Mouse (Mus musculus) heart, postnatal 14 days (tissue): ENCODE results near the gene Elmo3. TPM values are rescaled to one million over a fixed set of nuclear protein-coding genes. Genes with fewer than 3 reads are reported as not detected.

Experiments
- DNase-seq, 2 experiments: peaks; one replicate each; pipeline ENCODE4 v3.0.0; 2021 to 2022
- intact Hi-C: fragments of 180-260 bp; cut with DNase I; formaldehyde crosslinking; loops from one replicate; pipeline ENCODE4 v1.15.1; 2025
- total RNA-seq, 2 experiments: library from RNA; stranded (reverse); gene quantifications; 2 replicates each; pipeline ENCODE4 v1.2.3; 2021

Gene Elmo3
- total RNA-seq, 2 experiments from 2014 or later, result 0.86 to 1.2 TPM

DNA sequence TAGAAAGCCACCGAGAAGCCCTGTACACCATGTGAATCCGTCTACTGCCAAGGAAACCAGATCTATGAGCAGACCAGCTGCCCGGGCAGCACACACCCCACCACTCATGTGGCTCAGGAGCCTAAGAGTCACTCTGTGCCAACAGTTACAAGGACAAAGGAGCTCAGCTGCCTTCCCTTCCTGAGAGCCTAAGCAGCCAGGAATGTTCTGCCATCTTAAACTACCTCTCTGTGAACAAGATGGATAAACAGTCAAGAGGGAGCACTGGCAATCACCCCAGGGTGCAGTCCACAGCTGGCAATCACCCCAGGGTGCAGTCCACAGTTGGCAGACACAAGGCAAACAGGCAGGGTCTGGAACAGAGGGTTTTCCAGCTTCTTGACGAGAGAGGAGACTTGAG lies 12.5 kb downstream of the Elmo3 start:
- DNase-seq, result no peak
- intact Hi-C loops, result no loop called here

DNA sequence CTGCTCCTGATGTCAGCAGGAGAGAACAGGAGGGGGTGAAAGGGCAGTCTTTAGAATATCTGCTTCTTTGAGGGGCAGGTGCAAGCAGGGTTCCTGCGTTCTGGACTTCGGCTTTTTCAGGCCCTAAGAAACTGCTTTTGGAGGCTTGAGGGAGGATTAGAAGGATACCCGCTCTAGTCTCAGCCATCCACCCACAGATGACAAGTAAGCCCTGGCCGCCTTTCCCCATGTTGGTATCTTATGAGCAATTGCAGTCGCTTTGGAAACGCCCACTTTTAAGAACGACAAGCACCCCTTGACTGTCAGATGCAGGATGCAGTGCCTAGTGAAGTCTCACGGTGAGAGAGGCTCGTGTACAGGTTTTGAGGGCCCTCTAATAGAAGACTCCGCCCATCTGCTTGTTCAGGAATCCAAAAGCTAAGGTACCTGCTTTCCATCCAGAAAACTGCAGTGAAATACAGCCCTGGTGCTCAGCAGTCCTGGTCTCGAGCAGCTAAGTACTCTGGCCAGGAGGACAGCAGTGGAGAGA lies 13.3 kb downstream of the Elmo3 start:
- intact Hi-C loops, result no loop called here
- no peak for DNase-seq

- no peak for DNase-seq
- intact Hi-C loops, result no loop called here
Observed at GRCm38 (mm10) chr8:105323183-105323582, 17.8 kb downstream of the Elmo3 start.

DNA sequence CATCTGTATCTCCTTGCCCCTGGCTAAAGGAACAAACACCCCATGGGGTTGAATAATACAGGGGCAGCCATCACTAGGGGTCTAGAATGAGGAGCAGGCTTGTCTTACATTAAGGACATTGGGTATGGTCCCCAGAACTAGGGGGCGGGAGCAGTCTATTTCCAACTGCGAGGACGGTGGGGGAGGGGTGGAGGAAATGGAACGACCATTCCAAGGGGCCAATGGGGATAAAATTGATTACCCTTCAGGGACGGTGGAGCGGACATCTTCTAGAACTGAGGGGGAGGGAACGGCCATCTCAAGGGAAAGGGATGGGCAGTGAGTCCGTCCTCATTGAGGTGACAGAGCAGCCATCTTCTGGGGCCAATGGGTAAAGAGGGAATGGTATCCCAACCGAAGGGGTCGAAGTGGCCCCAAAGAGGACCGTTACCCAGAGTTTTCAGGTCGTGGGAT lies 20.3 kb downstream of the Elmo3 start:
- intact Hi-C loops, result loop anchor here (2.0 kb wide), 1 partner anchor 27 kb away; no protein-coding TSS in a partner anchor
- DNase-seq, result no peak

GRCm38 (mm10) chr8:105326141-105326672 lies 20.8 kb downstream of the Elmo3 start, which contains the start of the genes Lrrc29 and Tmem208:
Lrrc29 (minus strand) TSS chr8:105326278.
Tmem208 (plus strand) TSS chr8:105326354.
- DNase-seq, result peak; percentile 96 to 98
- intact Hi-C loops, result no loop called here

DNA sequence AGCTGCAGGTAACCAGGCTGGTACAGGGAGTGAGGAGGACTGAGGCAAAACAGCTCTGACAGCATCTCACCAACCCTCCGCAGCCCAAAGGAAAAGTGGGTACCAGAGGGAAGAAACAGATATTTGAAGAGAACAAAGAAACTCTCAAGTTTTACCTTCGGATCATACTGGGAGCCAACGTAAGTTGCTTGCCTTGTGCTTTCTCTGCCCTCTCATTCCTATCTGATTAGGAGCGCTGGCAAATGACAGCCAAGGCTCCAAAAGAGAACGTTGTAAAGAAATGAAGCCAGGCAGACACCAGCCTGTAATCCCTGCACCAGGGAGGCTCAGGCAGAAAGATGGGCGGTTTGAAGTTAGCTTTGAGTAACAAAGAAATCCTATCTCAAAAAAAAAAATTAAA lies 21.6 kb downstream of the Elmo3 start:
- intact Hi-C loops, result no loop called here
- no peak for DNase-seq

DNA sequence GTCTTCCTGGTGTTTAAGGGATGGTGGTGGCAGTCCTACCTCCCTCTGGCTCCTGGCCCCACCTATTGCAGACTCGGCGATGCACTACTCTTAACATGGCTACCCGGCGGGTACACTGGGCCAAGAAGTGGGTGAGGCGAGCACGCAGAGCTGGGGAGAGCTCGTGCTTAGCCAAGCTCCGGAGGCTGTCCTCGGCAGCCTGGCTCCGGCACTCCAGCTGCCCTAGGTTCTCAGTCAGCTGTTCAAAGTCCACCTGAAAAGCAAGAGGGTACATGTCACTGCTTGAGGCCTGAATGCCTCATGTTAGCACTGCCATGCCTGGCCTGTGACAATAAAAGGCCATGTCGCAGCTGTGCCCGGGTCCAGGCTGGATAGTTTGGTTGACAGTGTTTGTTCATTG lies 24.9 kb downstream of the Elmo3 start:
- DNase-seq, result no peak
- intact Hi-C loops, result no loop called here

DNA sequence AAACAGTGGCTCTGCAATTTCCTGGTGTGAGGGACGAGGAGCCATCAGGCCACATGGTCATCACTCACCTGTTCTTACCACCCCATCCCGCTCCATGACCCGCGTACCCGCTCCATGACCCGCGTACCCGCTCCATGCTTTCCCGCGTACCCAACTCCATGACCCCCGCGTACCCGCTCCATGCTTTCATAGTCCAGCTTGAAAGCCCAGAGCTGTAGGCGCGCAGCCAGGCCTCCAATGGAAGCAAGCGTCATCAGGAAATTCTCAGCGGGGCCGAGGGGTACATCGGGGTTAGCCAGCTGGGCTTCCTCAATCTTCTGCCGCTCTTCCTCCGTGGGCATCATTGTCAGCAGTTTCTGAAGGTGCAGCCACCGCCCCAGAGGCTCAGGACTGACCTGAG lies 26.1 kb downstream of the Elmo3 start:
- no peak for DNase-seq
- intact Hi-C loops, result no loop called here

DNA sequence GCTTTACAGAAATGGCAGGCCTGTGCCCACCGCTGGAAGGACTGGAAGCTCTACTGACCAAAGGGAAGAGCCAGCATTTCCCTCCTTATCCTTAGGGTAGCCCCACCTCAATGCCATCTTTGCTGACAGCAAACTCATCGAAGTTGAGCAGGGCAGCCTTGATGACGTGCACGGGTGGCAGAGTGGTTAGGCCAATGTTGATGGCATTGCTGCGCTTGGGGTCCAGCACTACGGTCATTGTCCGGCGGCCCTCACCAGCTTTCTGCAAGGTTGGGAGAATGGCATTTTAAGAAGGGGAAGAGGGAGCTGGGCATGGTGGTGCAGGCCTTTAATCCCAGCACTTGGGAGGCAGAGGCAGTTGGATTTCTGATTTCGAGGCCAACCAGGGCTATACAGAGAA lies 26.5 kb downstream of the Elmo3 start:
- DNase-seq, result no peak
- intact Hi-C loops, result no loop called here

DNA sequence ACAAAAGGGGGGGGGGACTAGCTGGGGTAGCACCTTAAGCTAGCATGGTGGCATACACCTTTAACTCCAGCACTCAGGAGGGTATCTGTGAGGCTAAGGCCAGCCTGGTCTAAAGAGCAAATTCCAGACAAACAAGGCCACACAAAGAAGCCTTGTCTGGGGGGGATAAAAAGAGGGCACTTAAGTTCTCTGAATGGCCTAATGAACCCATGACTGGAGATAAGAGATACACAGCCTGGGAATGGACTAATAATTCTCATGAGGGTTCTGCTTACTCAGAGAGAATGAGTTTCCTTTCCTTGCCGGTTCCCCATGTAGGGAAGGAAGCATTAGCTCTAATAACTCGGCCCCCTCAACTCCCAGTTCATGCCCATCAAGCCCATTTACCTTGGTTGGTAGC lies 27.1 kb downstream of the Elmo3 start:
- intact Hi-C loops, result no loop called here
- no peak for DNase-seq

DNA sequence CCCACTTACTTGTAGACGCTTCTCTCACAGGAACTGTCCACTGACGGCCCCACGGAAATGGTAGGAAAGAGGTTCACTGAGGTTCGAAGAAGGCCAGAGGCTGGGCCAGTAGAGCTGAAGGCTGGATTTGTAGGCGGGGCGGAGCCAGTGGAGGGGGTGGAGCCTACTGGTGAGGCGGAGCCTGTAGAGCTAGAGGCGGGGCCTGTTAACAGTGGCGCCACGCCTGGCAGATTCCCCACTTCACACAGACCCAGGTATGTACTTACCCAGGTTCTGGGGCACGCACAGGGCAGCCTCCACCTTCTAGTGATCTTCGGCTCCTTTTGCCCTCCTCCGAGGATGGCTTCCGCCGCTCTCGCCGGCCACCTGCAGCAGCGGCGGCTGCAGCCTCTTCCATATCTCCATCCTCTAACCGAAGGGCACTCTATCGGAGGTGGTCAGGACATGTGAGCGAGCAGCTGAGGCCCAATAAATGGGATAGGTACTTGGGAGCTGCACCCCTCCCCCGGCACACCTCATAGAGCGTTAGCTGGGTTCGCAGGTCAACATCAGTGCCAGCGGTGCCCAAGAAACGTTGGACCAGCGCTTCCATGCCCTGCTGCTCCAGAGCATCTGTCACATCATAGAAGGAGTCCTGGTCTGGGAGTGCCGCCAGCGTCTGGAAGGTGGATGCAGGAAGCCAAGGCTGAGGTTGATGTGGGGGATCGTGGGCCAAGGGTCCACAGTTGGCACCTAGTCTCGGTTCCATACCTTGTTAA lies 31.2 kb downstream of the Elmo3 start:
- DNase-seq, result no peak
- intact Hi-C loops, result no loop called here

GRCm38 (mm10) chr8:105338992-105339391 lies 33.6 kb downstream of the Elmo3 start:
- no peak for DNase-seq
- intact Hi-C loops, result no loop called here

GRCm38 (mm10) chr8:105339886-105340635 lies 34.7 kb downstream of the Elmo3 start:
- peak in 1 of 2 experiments; percentile 43 for DNase-seq
- intact Hi-C loops, result no loop called here

DNA sequence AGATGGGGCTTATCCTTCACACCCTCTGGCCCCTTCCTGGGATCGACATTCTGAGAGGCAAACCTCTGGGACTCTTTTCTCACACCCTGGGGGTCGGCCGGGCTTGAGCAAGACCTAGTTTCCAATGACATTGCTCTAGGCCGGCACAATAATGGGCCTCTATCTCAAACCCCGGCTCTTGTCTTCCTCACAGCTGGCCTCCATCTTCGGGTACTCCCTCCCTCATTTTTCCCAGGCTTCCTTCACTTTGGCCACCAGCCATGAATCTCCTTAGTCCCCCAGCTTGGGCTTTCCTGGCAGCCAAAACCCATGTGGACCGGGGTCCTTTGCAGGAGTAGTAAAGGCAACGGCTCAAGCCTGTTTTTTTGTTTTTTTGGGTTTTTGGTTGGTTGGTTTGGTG lies 36.0 kb downstream of the Elmo3 start:
- intact Hi-C loops, result no loop called here
- DNase-seq, result peak in 1 of 2 experiments; percentile 30

- intact Hi-C loops, result no loop called here
Observed at GRCm38 (mm10) chr8:105342768-105343167, 37.4 kb downstream of the Elmo3 start.

DNA sequence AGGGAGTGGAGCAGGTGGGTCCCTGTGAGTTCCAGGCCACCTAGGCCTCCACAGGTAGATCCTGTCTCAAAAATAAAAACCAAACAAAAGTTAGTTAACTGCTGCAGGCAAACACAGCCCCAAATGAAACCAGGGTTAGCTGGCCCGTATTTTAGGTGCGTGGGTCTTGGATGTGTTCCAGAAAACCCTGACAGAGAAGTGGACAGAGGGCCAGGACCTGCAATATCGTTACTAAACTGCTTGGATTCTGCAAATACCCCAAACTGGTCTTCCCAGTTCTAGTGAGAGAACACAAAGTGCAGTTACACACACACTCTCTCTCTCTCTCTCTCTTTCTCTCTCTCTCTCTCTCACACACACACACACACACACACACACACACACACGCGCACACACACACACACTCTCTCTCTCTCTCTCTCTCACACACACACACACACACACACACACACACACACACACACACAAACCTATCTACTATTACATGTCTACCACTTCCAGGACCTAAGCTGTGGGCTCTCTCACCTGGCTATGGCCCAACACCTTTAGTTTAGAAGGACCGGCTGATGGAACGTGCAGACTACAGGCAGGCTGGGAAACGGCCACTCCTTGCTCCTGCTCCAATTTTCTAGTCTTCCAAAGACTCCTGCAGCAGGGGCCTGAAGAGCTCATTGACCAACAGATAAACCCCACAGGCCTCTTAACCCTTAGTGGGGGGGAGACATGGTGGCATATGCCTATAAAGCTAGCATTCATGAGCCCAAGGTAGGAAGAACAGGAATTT lies 38.6 kb downstream of the Elmo3 start:
- DNase-seq, result no peak
- intact Hi-C loops, result loop anchor here (2.0 kb wide), 1 partner anchor 15 kb away; no protein-coding TSS in a partner anchor

More at GRCm38 (mm10) chr8:105342768-105343167, 37.4 kb downstream of the Elmo3 start:
- DNase-seq, result no peak

- DNase-seq, result no peak
- intact Hi-C loops, result loop anchor here (2.0 kb wide), 1 partner anchor 17 kb away; no protein-coding TSS in a partner anchor
Observed at GRCm38 (mm10) chr8:105345061-105345975, 39.9 kb downstream of the Elmo3 start.

GRCm38 (mm10) chr8:105346611-105347427 lies 41.4 kb downstream of the Elmo3 start:
- peak; percentile 78 to 85 for DNase-seq
- intact Hi-C loops, result no loop called here
